Mouse (Mus musculus): ENCODE data around the gene Gas6.

The Gas6 gene

DNA sequence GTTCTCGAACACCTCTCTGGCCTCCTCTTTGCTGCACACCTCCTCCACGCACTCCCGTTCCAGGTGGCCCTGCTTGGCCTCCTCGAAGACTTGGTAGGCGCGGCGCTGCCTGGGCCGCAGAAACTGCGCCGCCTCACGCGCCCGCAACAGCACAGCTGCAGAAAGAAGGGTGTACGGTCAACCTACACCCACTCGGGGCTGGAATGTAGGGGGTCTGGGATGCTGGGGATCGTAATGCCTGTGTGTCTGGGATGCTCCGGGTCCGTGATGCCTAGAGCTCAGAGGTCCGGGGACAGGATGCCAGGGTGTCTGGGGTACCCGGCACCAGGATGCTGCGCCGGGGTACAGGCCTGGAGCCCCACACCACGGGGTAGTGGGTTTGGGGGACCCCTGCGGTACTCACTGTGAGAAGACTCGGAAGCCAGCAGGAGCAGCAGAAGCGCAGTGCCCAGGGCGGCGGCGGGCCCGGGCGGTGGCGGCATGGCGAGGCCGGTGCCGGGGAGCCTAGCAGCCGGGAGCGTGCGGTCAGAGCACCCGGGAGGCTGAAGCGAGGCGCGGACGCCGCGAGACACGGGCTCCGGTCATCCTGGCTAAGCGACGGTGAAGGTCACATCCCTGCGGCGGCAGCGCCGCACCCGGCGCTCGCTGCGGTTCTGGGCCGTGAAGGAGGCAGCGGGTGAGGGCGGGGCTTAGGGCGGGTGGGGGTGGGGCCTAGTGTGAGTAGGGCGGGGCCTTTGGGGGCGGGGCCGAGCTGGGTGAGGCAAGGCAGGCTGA is at the start of gene Gas6:
TSS of gene Gas6 (minus strand) at position 633 of the 774 bp plus-strand sequence.
- DNase-seq (ENCODE audit: low read depth, low spot score) = peak; percentile 37

DNA sequence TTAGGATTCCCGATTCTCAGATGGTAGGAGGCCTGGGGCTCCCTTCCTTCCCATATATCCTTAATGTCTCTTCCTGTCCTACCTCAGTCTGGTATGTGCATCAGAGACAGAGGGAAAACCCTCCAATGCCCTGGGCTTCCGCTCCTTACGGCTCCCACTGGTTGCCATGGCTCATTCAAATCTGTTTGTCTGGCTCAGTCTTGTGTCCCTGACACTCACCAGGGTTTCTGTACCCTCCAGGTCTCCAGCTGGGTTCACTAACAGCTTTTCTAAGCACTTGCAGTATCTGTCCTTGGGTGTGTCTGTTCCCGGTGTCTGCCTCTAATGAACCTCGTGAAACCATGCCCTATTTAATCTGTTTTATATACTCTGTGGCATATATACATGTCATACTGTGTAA is 47.2 kb upstream of the Gas6 start:
- DNase-seq (ENCODE audit: low read depth, low spot score) = no peak

GRCm38 (mm10) chr8:13540122-13540521 is 45.8 kb upstream of the Gas6 start:
- no peak for DNase-seq (ENCODE audit: low read depth, low spot score)

DNA sequence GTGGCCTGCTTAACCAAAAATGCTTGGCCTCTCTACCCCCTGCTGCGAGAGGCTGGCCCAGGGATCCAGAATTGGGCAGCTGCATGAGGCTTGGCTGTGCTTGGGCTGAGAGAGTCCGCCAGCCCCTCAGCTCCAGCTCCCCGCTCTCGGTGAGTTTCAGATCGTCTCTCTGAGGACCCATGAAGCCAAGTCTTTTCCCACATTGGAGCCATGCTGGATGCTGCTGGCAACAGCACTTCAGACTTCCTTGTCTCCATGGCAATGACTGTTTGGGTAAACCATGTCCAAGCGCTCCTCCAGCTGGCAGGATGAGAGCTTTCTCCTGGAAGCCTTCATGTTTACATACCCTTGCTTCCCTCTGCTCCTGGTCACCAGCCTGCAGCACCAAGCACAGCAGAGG is 44.5 kb upstream of the Gas6 start:
- no peak for DNase-seq (ENCODE audit: low read depth, low spot score)

DNA sequence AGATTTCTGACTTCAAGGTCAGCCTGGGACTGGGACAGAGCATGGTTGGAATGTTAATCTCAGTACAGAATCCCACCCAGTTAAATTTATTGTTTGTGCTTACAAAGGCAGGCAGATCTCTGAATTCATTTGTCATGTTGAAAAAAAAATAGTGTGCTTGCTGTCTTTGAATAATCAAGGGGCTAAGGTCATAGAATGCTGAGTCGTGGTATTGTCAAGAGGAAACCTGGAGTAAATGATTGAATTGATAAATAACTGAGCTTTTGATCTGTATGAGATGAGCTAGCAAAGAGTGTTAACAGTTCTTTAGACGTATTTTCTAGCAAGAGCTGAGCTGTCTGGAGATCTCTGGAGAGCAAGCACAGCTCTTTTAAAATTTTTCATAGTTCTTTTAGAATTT is 42.8 kb upstream of the Gas6 start:
- no peak for DNase-seq (ENCODE audit: low read depth, low spot score)

DNA sequence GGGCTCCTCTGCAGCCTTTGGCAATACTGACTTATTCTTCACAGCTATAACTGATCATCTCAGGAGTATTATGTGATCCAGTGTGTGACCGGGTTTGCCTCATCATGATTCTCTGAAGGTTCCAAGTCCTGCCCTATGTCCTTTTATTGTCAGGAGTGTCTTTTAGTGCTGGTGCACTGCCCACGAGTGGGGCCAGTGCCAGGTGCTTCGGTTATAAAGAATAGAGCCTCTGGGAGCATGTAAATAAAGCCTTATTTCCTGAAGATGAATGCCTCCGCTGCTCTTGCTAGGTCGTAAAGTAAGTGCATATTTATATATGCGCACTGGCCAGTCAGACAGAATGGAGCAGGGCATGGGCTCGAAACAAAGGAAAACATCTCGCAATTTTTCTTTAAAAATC is 38.8 kb upstream of the Gas6 start:
- DNase-seq (ENCODE audit: low read depth, low spot score) = no peak

DNA sequence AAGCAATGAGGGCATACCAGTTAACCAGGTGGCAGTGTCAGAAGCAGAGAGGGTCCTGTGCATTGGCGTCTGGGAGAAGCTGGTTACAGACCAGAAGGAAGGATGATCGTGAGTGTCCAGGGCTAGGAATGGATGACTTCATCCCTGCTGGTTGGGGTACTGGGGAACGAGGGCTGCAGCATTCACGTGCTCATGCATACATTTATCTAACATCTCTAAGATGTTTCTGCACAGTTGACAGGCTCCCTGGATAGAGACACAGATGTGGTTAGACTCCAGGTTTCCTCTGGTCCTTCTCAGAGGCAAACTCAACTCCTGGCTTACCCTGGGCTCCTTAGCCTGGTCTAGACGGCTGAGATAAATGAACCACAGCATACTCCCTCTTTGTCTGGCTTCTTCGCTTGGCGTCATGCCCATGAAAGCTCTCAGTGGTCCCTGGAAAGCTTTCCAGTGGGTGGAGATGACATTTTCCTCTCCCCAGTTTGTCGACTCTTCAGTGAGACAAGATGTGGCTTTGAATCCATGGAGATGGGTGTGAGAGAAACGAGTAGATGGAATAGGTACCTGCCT is 37.4 kb upstream of the Gas6 start:
- DNase-seq (ENCODE audit: low read depth, low spot score) = no peak

GRCm38 (mm10) chr8:13530941-13531340 is 36.7 kb upstream of the Gas6 start:
- DNase-seq (ENCODE audit: low read depth, low spot score) = no peak

DNA sequence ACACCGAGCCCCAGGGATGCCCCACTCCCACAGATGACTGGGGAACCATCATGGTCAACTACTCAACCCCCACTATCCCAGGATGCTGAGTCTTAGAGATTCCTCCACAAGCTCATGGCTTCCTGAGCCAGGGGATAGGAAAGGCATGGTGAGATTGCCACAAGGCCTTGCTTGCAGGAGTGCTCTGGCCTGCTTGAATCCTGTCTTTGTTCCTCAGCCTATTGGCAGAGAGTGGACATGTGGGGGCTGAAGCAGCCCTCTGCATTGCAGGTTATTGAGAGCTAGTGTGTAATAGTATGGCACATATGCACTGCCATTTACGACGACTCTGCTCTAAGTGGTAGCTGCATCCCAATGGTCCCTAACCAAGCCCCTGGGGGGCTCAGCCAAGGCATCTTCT is 36.1 kb upstream of the Gas6 start:
- no peak for DNase-seq (ENCODE audit: low read depth, low spot score)

- no peak for DNase-seq (ENCODE audit: low read depth, low spot score)
Observed at GRCm38 (mm10) chr8:13529891-13530316, 35.6 kb upstream of the Gas6 start.

GRCm38 (mm10) chr8:13529011-13529840 is 34.9 kb upstream of the Gas6 start:
- DNase-seq (ENCODE audit: low read depth, low spot score) = no peak

DNA sequence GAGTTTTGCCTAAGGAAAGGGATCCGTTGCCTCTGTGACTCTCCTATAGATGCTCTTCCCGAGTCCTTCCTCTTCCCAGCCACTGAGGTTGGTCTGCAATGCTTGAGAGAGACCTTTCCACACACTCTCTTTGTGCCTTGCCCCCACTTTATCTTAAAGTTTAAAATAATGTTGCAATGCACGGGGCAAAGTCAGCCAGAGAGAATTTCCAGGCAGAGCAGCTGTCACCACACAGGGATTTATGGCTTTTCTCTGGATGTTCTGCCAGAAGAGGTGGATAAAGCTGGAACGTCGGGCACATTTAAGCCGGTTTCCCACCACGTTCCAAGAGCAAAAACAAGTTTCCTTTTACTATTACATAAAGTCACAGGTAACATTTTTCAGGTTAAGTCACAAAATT is 27.1 kb upstream of the Gas6 start:
- no peak for DNase-seq (ENCODE audit: low read depth, low spot score)

- DNase-seq (ENCODE audit: low read depth, low spot score) = no peak
Observed at GRCm38 (mm10) chr8:13520349-13520748, 26.1 kb upstream of the Gas6 start.

DNA sequence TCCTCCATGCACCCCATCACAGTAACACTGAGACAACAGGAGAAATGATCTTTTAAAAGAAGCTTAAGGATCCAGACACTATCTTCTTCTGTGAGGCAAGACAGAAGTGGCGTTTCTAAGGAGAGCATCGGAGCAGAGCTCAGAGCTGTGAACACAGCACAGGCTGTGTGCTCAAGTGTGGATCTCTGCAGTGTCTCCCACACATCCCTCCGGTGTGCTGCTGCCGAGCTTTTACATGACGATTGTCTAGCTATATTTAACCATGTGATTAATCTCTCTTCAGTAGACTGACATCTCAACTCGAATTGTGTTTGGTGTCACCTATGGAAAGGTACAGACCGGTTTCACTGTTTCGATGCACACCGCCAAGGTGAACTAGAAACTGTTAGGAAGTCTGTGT is 25.2 kb upstream of the Gas6 start:
- DNase-seq (ENCODE audit: low read depth, low spot score) = no peak

GRCm38 (mm10) chr8:13517284-13517781 is 23.0 kb upstream of the Gas6 start:
- no peak for DNase-seq (ENCODE audit: low read depth, low spot score)

- no peak for DNase-seq (ENCODE audit: low read depth, low spot score)
Observed at GRCm38 (mm10) chr8:13516728-13517127, 22.4 kb upstream of the Gas6 start.

DNA sequence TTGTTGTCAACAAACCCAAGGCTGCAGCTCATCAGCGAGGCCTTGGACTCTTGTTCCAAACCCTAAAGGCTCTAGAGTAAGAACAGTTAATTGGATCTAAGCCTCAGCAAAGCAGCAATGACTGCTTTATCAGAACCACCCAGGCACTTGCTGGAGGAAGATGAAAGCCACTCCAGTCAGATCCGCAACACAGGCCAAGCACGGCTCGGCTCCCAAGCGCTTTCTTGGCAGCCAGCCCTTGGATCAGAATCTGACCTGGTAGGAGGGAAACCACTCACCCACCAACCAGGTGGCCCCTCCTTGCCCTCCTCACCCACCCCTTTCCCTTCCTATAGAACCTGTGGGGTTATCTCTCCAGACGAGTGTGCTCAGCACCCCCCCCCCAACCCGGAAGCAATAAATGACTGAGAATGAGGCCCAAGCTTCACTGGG is 21.7 kb upstream of the Gas6 start:
- no peak for DNase-seq (ENCODE audit: low read depth, low spot score)

DNA sequence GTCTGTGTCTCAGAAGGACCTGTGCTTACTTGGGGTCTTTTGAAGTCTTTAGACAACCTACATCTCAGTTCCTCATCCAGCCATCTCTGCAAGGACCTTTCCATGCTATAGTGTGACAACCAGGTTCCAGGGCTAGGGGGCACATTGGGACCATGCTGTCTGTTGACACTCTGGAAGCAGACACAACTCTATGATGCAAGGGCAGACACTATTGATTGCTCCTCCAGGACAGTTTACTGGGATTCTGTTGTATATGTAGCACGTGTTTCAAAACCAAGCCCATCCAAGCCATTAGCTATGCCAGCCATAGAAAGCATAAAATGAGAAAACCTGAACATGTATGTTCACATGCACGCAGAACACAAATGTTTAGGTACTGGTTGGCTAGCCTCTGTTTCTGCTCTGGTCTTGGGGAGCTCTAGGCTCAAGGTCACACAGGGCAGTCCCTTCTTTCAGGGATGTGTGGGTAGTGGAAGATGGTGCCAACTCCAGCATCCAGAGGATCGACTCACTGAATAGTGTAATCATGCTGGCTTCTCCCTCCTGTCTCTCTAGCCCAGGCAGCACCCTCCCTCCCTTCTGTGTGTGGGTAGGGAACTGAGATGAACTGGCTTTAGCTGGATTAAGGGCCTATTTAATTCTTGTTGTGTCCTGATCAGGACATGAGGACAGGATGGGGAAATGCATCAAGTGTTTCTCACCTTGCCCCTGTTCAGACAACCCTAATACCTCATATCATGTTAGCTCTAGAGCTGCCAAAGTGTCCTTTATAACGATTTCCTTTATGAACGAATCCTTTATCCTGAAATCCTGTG is 19.5 kb upstream of the Gas6 start:
- no peak for DNase-seq (ENCODE audit: low read depth, low spot score)

GRCm38 (mm10) chr8:13512677-13513076 is 18.4 kb upstream of the Gas6 start:
- no peak for DNase-seq (ENCODE audit: low read depth, low spot score)

GRCm38 (mm10) chr8:13512016-13512415 is 17.7 kb upstream of the Gas6 start:
- no peak for DNase-seq (ENCODE audit: low read depth, low spot score)

DNA sequence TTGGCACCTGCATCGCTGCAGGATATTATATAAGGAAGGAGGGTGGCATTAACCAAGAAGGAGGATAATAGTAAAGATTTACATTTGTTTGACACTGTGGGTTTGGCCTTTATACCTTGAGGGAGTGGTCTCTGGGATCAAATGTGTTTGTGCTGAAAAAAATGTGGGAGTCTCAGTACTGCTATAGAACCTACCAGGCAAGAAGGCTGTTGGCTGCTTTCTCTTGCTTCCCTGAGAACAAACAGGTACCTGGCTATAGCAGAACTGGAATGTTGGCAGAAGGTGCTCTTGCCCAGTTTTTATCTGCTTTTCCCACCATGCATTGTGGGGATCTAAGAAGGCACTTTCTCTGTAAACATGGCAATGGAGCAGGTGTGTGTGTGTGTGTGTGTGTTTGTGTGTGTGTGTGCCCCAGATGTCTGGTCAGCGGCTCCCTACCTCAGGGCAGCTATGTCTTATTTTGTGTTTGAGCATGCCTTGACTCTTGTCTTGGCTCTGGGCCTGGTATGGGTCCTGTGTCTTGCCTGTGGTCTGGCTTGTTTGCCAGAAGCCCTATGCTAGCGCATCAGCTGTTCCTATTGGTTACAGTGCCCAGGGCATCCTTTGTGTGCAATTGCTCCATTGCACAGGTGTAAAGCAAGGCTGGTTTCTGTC is 13.1 kb upstream of the Gas6 start:
- DNase-seq (ENCODE audit: low read depth, low spot score) = no peak

All from CD4-positive helper T cell, adult 2 months (primary cell).